Mouse (Mus musculus): ENCODE data around the gene Gm49320. TPM values are rescaled to one million over a fixed set of nuclear protein-coding genes. Genes with fewer than 3 reads are reported as not detected.

The Gm49320 gene
- polyA plus RNA-seq, 1 experiment from 2014 or later = 2.4 TPM

DNA sequence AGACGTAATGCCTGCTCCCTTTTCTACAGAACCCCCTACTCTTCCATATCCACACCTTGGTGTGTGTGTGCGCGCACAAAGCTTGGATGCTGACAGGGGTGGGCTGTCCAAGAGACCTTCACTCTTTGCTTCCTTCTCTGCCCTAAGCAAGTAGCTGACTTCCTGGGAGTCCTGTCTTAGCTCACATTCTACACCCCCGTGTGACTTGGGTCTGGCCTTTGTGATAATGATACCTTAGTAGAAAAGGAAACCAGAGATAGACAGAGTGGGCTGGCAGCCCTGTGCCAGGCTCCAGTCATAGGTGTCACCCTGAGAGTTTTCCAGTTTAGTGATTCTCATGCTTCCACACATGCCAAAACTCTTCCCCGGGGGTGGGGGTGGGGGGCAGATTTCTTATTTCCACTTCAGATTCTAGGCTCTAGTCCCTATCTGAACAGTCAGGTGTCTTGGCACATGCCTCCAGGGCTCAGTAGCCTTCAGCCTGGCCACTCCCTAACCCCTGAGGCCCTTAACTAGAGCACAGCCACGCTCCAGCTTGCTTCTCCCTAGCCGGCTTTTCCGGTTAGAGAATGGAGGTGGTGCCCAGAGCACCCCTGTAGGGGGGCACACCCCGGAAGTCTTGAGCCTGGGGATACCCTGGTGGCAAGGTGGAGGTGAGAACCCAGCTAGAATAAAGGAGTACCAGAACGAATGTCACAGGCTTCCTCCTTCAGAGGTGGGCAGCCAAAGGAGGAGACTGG lies 7.9 kb upstream of the Gm49320 start:
- H3K4me1 ChIP-seq = peaks cover 5% of the 10 kb centered on the region
- no peak for ATAC-seq (ENCODE audit: low FRiP score, low read depth)
- no peak overlapping the region for H3K4me3 ChIP-seq
- H3K27me3 ChIP-seq = peaks cover 30% of the 10 kb centered on the region
- no peak overlapping the region for H3K9ac ChIP-seq
- H3K36me3 ChIP-seq = no peaks in the 10 kb centered on the region
- 54% methylated on average over 10 of the region's 10 CpGs for WGBS
- H3K4me2 ChIP-seq (replicated peaks) = no peak overlapping the region
- H3K27ac ChIP-seq = no peak overlapping the region
- H3K9me3 ChIP-seq = no peaks in the 10 kb centered on the region

GRCm38 (mm10) chr8:4237814-4238433 lies 741 bp upstream of the Gm49320 start:
- peak overlapping the region; percentile 78 for H3K9ac ChIP-seq
- peaks cover 25% of the 10 kb centered on the region for H3K4me1 ChIP-seq
- 23% methylated on average over 15 of the region's 15 CpGs for WGBS
- peak overlapping the region; percentile 93 for H3K27ac ChIP-seq
- no peaks in the 10 kb centered on the region for H3K9me3 ChIP-seq
- peak overlapping the region; percentile 83 for H3K4me3 ChIP-seq
- peaks cover 22% of the 10 kb centered on the region for H3K36me3 ChIP-seq
- 0 out of 2 replicates have a peak, but pooled peaks cover 3% of the 10 kb centered on the region for H3K27me3 ChIP-seq
- H3K4me2 ChIP-seq (replicated peaks) = peak overlapping the region; percentile 90
- ATAC-seq (ENCODE audit: low FRiP score, low read depth) = no peak

DNA sequence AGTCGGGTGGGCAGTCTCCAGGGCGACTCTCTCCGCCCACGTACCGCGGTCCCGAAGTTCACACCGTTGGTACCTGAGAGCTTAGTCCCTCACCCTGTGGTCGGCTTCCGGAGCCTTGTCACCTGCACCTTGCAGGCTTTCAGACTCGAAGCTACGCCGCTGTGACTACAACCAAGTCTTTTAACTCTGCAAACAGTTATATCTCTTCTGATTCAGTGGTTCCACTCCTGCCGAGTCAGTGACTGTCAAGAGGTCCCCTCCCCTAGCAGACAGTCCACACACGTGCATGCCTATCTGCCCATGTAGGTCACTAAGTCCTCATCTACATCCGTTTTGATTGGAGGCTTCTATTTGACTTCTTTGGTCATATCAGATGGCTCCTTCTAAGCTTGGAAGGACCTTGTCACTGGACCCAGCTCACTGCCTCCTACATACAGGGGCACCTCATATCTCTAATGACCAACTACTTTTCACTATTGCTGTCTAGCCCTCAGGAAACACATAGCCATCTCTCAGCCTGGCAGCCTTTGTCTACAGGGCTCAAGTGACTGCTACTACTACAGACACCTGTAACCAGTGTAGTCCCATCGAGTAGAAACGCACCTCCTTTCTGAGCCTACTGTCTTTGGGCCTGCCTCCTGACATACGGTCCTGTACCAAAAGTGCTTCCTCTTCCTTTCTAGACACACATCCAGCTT lies 677 bp downstream of the Gm49320 start:
- no peaks in the 10 kb centered on the region for H3K9me3 ChIP-seq
- peaks cover 36% of the 10 kb centered on the region for H3K36me3 ChIP-seq
- H3K9ac ChIP-seq = peak overlapping the region; percentile 78
- H3K4me3 ChIP-seq = peak overlapping the region; percentile 83
- H3K4me2 ChIP-seq (replicated peaks) = peak overlapping the region; percentile 90
- WGBS = 13% methylated on average over 19 of the region's 19 CpGs
- peak overlapping the region; percentile 85; the same call in 1 of the 2 replicates for H3K27ac ChIP-seq
- peaks cover 25% of the 10 kb centered on the region for H3K4me1 ChIP-seq
- 0 out of 2 replicates have a peak, but pooled peaks cover 3% of the 10 kb centered on the region for H3K27me3 ChIP-seq
- ATAC-seq (ENCODE audit: low FRiP score, low read depth) = 0 out of 2 replicates have a peak, but pooled peaks have one; percentile 1

DNA sequence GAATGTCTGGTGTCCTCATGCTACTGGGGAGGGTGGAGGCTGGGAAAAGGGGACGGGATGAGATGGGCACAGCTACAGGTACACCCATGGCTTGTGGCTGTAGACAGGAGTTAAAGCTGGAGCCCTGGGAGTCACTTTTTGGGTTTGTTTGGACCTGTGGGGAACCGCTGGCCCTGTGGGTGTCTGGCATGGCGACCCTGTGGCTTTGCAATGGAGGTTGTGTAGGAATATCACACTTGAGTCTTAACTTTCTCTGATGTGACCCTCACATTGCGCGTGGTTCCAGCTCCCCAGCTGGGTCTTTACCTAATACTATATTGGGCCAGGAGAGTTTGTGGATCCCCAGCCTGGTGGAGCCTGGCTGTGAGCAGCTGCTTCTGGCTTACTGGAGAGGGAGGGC lies 6.4 kb downstream of the Gm49320 start:
- WGBS = 93% methylated on average over 5 of the region's 5 CpGs
- no peaks in the 10 kb centered on the region for H3K27me3 ChIP-seq
- H3K36me3 ChIP-seq = peaks cover 85% of the 10 kb centered on the region
- no peak overlapping the region for H3K9ac ChIP-seq
- H3K4me1 ChIP-seq = peaks cover 26% of the 10 kb centered on the region
- no peak overlapping the region for H3K4me2 ChIP-seq (replicated peaks)
- H3K4me3 ChIP-seq = no peak overlapping the region
- ATAC-seq (ENCODE audit: low FRiP score, low read depth) = no peak
- no peaks in the 10 kb centered on the region for H3K9me3 ChIP-seq
- H3K27ac ChIP-seq = no peak overlapping the region

DNA sequence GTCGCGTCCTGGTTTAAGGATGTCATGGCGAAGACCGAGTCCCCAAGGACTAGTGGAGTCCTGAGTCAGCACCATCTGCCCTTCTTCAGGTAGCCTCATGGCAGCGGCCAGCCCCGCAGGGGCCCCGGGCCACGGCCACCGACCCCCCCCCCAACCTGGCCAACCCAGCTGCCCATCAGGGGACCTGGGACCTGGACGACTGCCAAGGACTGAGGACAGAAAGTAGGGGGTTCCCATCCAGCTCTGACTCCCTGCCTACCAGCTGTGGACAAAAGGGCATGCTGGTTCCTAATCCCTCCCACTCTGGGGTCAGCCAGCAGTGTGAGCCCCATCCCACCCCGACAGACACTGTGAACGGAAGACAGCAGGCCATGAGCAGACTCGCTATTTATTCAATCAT lies 7.1 kb downstream of the Gm49320 start:
- H3K27me3 ChIP-seq = no peaks in the 10 kb centered on the region
- no peak overlapping the region for H3K4me2 ChIP-seq (replicated peaks)
- no peak for ATAC-seq (ENCODE audit: low FRiP score, low read depth)
- no peaks in the 10 kb centered on the region for H3K9me3 ChIP-seq
- peak overlapping the region; percentile 25; the same call in 1 of the 2 replicates for H3K9ac ChIP-seq
- H3K27ac ChIP-seq = no peak overlapping the region
- H3K4me1 ChIP-seq = peaks cover 26% of the 10 kb centered on the region
- no peak overlapping the region for H3K4me3 ChIP-seq
- 88% methylated on average over 13 of the region's 13 CpGs for WGBS
- H3K36me3 ChIP-seq = peaks cover 85% of the 10 kb centered on the region

DNA sequence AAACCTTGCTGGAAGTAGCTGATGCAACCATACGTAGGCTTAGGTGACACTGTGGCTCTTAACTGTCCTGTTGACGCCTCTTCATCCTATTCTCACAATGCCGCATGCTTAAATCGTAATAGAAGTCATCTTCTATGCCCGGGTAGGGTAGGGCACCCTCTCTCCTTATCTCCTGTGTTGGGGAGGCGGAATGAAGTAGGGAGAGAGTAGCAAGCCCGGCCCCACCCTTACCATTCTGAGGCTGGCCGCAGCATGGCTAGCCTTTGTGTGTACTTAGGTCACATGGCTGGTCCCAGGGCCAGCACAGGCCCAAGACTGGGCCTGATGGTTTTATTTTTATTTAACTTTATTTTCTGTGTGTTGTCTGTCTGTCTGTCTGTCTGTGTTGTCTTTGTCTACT lies 8.6 kb downstream of the Gm49320 start:
- H3K36me3 ChIP-seq = peaks cover 72% of the 10 kb centered on the region
- H3K4me1 ChIP-seq = peaks cover 23% of the 10 kb centered on the region
- 95% methylated on average over 8 of the region's 8 CpGs for WGBS
- H3K9me3 ChIP-seq = no peaks in the 10 kb centered on the region
- no peak overlapping the region for H3K27ac ChIP-seq
- no peak overlapping the region for H3K4me3 ChIP-seq
- no peak overlapping the region for H3K4me2 ChIP-seq (replicated peaks)
- no peaks in the 10 kb centered on the region for H3K27me3 ChIP-seq
- no peak overlapping the region for H3K9ac ChIP-seq
- ATAC-seq (ENCODE audit: low FRiP score, low read depth) = no peak

DNA sequence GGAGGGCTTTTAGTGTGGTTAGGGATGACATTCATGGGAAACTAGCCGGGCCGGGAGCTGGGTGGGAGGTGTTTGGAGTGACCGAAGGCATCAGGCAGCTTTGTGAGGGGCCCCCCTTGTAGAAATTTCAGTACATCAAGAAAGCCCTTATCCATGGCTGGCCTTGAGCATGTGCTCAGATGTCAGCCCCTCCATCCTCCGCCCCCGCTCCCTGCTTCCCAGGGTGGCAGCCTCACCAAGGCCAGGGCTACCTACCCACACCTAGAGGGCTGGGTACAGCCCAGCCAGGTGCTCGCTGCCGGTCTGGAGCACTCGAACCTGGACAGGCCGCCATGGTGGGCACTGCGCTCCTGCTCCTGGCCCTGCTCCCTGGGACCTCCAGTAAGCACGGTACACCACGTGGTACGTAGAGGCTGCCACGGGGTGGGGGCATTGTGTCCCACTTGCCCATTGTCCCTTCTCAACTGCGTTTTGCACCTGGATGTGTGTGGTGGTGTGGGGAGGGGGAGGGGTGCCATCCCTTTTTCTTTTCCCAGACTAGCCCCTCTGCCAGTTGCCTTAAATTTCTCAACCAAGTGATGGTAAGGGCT lies 9.4 kb downstream of the Gm49320 start, which contains the start of gene Tgfbr3l:
Gene Tgfbr3l, plus strand, starts transcription at position 264 of the 590 bp plus-strand sequence.
- Histone ChIP-seq H3K9me3 (no peaks in the 10 kb centered on the region), H3K27ac (peak within 1 kb of the TSS; percentile 7; the same call in 1 of the 2 replicates), H3K4me3 (no peak within 1 kb of the TSS), H3K4me1 (peaks cover 27% of the 10 kb centered on the region), H3K9ac (peak within 1 kb of the TSS; percentile 52), H3K4me2 (replicated peaks) (peak within 1 kb of the TSS; percentile 28), H3K27me3 (no peaks in the 10 kb centered on the region), H3K36me3 (peaks cover 64% of the 10 kb centered on the region)
- WGBS = 85% methylated on average over 15 of the region's 15 CpGs
- ATAC-seq (ENCODE audit: low FRiP score, low read depth) = no peak

DNA sequence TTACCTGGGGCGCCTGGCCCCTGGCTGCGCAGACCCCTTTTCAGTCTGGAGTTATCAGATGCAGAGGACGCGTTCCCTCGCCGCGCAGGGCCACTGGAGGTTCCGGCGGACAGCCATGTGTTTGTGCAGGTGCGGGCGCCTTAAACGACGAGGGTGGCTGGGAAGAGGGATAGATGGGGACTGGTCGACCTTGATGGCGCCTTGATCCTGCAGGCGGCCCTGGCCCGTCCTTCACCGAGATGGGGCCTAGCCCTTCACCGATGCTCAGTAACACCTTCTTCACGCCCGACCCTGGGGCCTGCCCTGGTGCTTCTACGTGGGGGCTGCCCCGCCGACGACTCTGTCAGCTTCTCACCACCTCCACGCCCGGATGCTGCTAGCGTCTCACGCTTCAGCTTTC lies 10.5 kb downstream of the Gm49320 start:
- no peaks in the 10 kb centered on the region for H3K27me3 ChIP-seq
- H3K9me3 ChIP-seq = no peaks in the 10 kb centered on the region
- H3K4me1 ChIP-seq = peaks cover 34% of the 10 kb centered on the region
- WGBS = 12% methylated on average over 29 of the region's 29 CpGs
- peak overlapping the region; percentile 52; the same call in 1 of the 2 replicates for H3K9ac ChIP-seq
- H3K4me3 ChIP-seq = no peak overlapping the region
- peak overlapping the region; percentile 28 for H3K4me2 ChIP-seq (replicated peaks)
- peaks cover 53% of the 10 kb centered on the region for H3K36me3 ChIP-seq
- H3K27ac ChIP-seq = peak overlapping the region; percentile 7; the same call in 1 of the 2 replicates
- no peak for ATAC-seq (ENCODE audit: low FRiP score, low read depth)

DNA sequence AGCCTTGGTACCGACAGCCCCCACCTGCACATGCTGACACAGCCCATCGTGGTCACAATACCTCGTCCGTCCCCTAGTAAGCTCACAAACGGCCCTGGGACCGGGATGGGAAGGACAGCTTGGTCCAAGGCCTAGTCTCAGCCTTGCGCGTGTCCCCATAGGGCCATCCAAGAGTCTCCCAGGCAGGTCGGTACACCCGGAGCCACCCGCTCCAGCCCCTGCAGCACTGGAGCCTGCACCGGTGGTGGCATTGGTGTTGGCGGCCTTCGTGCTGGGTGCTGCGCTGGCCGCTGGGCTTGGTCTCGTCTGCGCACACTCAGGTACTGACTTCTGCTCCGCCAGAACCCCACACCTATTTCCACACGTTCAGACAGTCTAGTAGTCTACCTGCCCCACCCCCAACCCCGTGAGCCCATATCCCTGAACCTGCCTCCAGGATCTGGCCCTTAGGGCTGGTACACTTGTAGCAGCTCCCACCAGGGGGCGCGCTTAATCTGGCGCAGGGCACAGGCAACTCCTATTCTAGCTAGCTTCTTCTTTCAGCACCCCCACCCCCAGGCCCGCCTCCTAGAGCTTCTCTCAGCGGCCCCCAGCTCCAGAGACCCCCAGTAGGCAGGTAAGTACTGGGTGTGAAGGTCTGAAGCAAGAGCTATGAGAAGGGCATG lies 11.8 kb downstream of the Gm49320 start:
- H3K9me3 ChIP-seq = no peaks in the 10 kb centered on the region
- peak; percentile 2; the same call in 1 of the 2 replicates for ATAC-seq (ENCODE audit: low FRiP score, low read depth)
- H3K27me3 ChIP-seq = no peaks in the 10 kb centered on the region
- no peak overlapping the region for H3K4me3 ChIP-seq
- H3K9ac ChIP-seq = no peak overlapping the region
- no peak overlapping the region for H3K4me2 ChIP-seq (replicated peaks)
- WGBS = 37% methylated on average over 26 of the region's 26 CpGs
- peaks cover 53% of the 10 kb centered on the region for H3K36me3 ChIP-seq
- H3K4me1 ChIP-seq = peaks cover 40% of the 10 kb centered on the region
- H3K27ac ChIP-seq = no peak overlapping the region

- Histone ChIP-seq H3K27me3 (no peaks in the 10 kb centered on the region), H3K9me3 (no peaks in the 10 kb centered on the region), H3K9ac (peak overlapping the region; percentile 88), H3K4me3 (peak overlapping the region; percentile 79), H3K4me1 (peaks cover 47% of the 10 kb centered on the region), H3K36me3 (peaks cover 52% of the 10 kb centered on the region), H3K27ac (0 out of 2 replicates have a peak overlapping the region, but pooled peaks have one; percentile 91), H3K4me2 (replicated peaks) (peak overlapping the region; percentile 83)
- WGBS = 43% methylated on average over 8 of the region's 8 CpGs
- no peak for ATAC-seq (ENCODE audit: low FRiP score, low read depth)
These were observed 13.6 kb downstream of the Gm49320 start for GRCm38 (mm10) chr8:4252116-4252760.
